Mouse (Mus musculus): ENCODE measurements around the gene Siah1b.

The Siah1b gene

DNA sequence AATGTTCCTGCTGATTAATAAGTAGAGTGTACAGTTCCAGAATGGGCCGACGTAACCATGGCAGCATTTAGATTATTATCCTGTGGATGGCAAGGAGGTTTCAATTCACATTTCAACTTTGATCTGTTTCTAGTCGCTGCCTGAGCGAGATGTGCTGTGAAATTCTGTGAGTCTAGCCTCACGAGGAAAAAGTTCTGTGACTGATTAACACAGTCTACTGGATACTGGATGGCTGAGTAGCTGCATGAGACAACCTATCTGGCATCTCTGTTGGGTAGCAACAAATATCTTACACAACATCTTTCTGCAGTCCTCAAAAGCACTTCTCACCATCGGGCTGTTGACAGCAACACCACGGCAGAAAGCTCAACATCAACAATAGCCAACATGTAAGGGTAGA lies 43.8 kb downstream of the Siah1b start:
- DNase-seq (ENCODE audit: low spot score), result no peak

DNA sequence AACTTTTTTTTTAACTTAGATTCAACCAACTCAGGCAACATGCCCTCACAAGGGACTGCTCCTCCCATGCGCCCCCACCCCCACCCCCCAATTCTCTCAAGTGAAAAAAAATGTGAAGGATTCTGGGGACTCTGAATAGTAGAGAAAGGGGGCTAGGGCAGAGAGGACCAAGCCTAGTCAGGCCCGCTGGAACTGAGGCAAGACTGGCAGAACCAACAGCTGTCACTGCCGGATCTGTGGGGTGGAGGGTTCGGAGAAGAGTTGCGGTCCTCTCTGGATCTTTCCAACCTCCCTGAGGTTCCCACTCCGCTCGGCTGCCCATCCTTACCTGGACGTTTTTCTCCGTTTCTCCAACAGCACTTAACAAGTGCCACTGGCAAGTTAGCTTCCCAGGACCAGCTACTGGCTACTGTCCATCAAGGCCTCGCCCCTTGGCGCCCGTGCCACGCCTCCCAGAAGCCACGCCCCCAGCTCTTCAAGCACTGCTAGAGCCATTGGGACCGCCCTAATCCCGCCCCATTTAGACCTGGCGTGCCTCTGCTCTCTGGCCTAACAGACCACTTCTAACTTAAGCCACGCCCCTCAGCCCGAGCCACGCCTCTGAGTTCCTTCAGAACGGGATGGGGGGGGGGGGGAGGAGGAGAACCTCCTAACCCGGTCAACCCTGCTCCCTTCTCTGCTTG lies 48.5 kb downstream of the Siah1b start, which contains the start of gene Car5b:
Gene Car5b (minus strand): TSS at position 391 of the 683 bp plus-strand sequence.
- peak; percentile 86 for DNase-seq (ENCODE audit: low spot score)
